Mouse (Mus musculus) Patski (cell line): ENCODE results near the gene Kcnk12. TPM values are rescaled to one million over a fixed set of nuclear protein-coding genes. Genes with fewer than 3 reads are reported as not detected.

Experiments
- ATAC-seq: fragments of 100-300 bp; one replicate; pipeline ENCODE4 v1.8.0; 2021
- CTCF ChIA-PET: fragments of 350-600 bp; sonication (Branson Sonifier 250); formaldehyde crosslinking; loops from one replicate; lab custom pipeline; 2022; ENCODE audit warnings: inconsistent platforms; lab: Charles Lee
- POLR2A ChIA-PET: fragments of 350-600 bp; sonication (Branson Sonifier 250); formaldehyde crosslinking; loops from one replicate; lab custom pipeline; 2022; ENCODE audit warnings: antibody characterized with exemption, inconsistent platforms; lab: Charles Lee
- DNase-seq: peaks from one replicate; pipeline ENCODE4 v3.0.0-alpha.2; 2011; ENCODE audit warnings: low read depth, low spot score
- H3K27me3 ChIP-seq: fragments of 371-371 bp; one replicate; pipeline ENCODE4 v1.5.1; 2021
- CTCF ChIP-seq: fragments of 100-300 bp; IDR thresholded peaks from one replicate; pipeline ENCODE4 v1.5.1; 2021
- in situ Hi-C: fragments of 300-500 bp; cut with MboI; formaldehyde crosslinking; loops from 3 replicates; pipeline ENCODE4 v1.11.1; 2018; ENCODE audit warnings: low pct_unique_long_range_greater_than_20kb, mixed read lengths
- polyA plus RNA-seq: library from polyadenylated mRNA; unstranded; gene quantifications from one replicate; pipeline ENCODE4 v1.2.3, GENCODE M21; 2021

The Kcnk12 gene
- not detected for polyA plus RNA-seq

- in situ Hi-C loops, result no loop called here
- DNase-seq, result peak; percentile 1
- CTCF ChIA-PET, result interaction anchor here (1.2 kb wide), 1 partner anchor 8 kb away, joined by 3 read pairs; no protein-coding TSS in a partner anchor
- peaks cover 35% of the 10 kb centered on the region for H3K27me3 ChIP-seq
- POLR2A ChIA-PET, result no interaction called here
- peak; percentile 33 for ATAC-seq
- peak; percentile 77 for TF ChIP-seq CTCF
These were observed at the start of gene Kcnk12 for GRCm38 (mm10) chr17:87797688-87798291. Kcnk12 (minus strand) TSS chr17:87797994.

- no peak for TF ChIP-seq CTCF
- POLR2A ChIA-PET, result no interaction called here
- H3K27me3 ChIP-seq, result no peaks in the 10 kb centered on the region
- ATAC-seq (no peak), DNase-seq (no peak)
- in situ Hi-C loops, result no loop called here
- CTCF ChIA-PET, result no interaction called here
These were observed 44.4 kb upstream of the Kcnk12 start for GRCm38 (mm10) chr17:87842156-87842555.

GRCm38 (mm10) chr17:87840079-87840478 lies 42.3 kb upstream of the Kcnk12 start:
- peak; percentile 82 for ATAC-seq
- no peak for TF ChIP-seq CTCF
- CTCF ChIA-PET, result interaction anchor here (0.6 kb wide), 1 partner anchor 127 kb away, joined by 3 read pairs; no protein-coding TSS in a partner anchor

GRCm38 (mm10) chr17:87834850-87835249 lies 37.1 kb upstream of the Kcnk12 start:
- CTCF ChIA-PET, result no interaction called here
- POLR2A ChIA-PET, result interaction anchor here (1.7 kb wide), 1 partner anchor 17 kb away, joined by 4 read pairs; no protein-coding TSS in a partner anchor
- no peak for TF ChIP-seq CTCF
- ATAC-seq (no peak), DNase-seq (no peak)
- H3K27me3 ChIP-seq, result no peaks in the 10 kb centered on the region
- in situ Hi-C loops, result no loop called here

More at GRCm38 (mm10) chr17:87840079-87840478, 42.3 kb upstream of the Kcnk12 start:
- POLR2A ChIA-PET, result no interaction called here
- in situ Hi-C loops, result no loop called here
- no peak for DNase-seq
- no peaks in the 10 kb centered on the region for H3K27me3 ChIP-seq

GRCm38 (mm10) chr17:87826909-87827308 lies 29.1 kb upstream of the Kcnk12 start:
- CTCF ChIA-PET, result no interaction called here
- no peaks in the 10 kb centered on the region for H3K27me3 ChIP-seq
- TF ChIP-seq CTCF, result no peak
- ATAC-seq (peak; percentile 48), DNase-seq (no peak)
- in situ Hi-C loops, result no loop called here
- POLR2A ChIA-PET, result no interaction called here

GRCm38 (mm10) chr17:87826036-87826560 lies 28.3 kb upstream of the Kcnk12 start:
- ChIA-PET POLR2A (no interaction called here), CTCF (no interaction called here)
- no peak for TF ChIP-seq CTCF
- DNase-seq (no peak), ATAC-seq (no peak)
- no peaks in the 10 kb centered on the region for H3K27me3 ChIP-seq
- in situ Hi-C loops, result no loop called here

- POLR2A ChIA-PET, result no interaction called here
- no peak for TF ChIP-seq CTCF
- DNase-seq (no peak), ATAC-seq (no peak)
- no peaks in the 10 kb centered on the region for H3K27me3 ChIP-seq
- in situ Hi-C loops, result no loop called here
- CTCF ChIA-PET, result no interaction called here
These were observed 27.7 kb upstream of the Kcnk12 start for GRCm38 (mm10) chr17:87825454-87826008.

- in situ Hi-C loops, result no loop called here
- ChIA-PET POLR2A (no interaction called here), CTCF (no interaction called here)
- no peak for TF ChIP-seq CTCF
- DNase-seq, result no peak
- H3K27me3 ChIP-seq, result no peaks in the 10 kb centered on the region
- no peak for ATAC-seq
These were observed 25.2 kb upstream of the Kcnk12 start for GRCm38 (mm10) chr17:87823031-87823430.

- POLR2A ChIA-PET, result no interaction called here
- DNase-seq (no peak), ATAC-seq (no peak)
- CTCF ChIA-PET, result no interaction called here
- H3K27me3 ChIP-seq, result no peaks in the 10 kb centered on the region
- in situ Hi-C loops, result no loop called here
- TF ChIP-seq CTCF, result no peak
These were observed 11.8 kb upstream of the Kcnk12 start for GRCm38 (mm10) chr17:87809556-87809955.

- peaks cover 32% of the 10 kb centered on the region for H3K27me3 ChIP-seq
- no peak for TF ChIP-seq CTCF
- ATAC-seq, result no peak
- POLR2A ChIA-PET, result no interaction called here
- DNase-seq, result no peak
- CTCF ChIA-PET, result no interaction called here
- in situ Hi-C loops, result no loop called here
These were observed 2.1 kb upstream of the Kcnk12 start for GRCm38 (mm10) chr17:87799948-87800340.
